Mouse (Mus musculus): ENCODE measurements at regions not wholly inside any gene's neighbourhood (a gene's known extent, or its start where the extent isn't known, plus 50 kb on each side); places are given as distances from the start of the nearest gene placed in this dataset.
"Not testable (repeated sequence)": the region's sequence is repeated elsewhere in the genome, so short reads cannot be mapped to it uniquely, and the experiment has no call there.

GRCm38 (mm10) chr8:102223097-102223496 lies 562.3 kb downstream of the Cdh11 start:
- in situ Hi-C loops (cut with MboI, MseI): no loop called here

DNA sequence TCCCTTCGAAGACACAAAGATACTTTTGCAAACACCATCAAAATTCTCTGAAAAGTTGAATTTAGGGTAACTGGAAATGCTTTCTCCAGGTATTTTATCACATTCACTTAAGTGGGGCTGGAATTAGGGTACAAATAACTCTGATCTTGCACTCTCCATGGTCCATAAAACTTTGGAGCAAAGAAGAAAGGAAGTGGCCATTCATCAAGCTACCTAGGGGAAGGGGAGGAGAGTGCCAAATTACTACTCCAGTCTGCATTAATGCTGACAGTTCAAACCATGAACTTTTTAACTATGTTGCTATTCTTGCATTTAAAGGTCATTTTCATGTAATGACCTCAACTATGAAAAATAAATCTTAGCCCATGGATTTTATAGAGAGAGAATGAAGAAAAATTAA lies 579.8 kb downstream of the Cdh11 start:
- in situ Hi-C loops (cut with MboI, MseI): no loop called here

- in situ Hi-C loops (cut with MboI, MseI): no loop called here
Observed at GRCm38 (mm10) chr8:102159541-102160197, 625.8 kb downstream of the Cdh11 start.

DNA sequence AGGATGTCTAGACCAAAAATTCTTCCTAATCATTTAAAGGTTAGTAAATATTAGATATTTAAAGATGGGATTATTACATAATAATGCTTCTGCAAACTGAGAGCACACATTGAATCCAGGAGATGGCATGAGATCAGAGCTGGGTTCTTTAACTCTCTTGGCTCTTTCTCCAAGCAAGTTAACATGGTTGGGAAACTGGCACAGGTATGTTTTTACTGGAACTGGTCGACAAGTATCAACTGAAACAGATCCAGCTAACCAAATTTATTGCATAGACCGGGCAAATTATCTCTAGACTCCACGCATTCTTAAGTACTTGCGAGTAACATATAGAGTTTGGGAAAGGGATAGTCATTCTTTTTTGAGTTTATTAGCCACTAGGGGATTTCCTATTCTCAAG lies 666.8 kb downstream of the Cdh11 start:
- in situ Hi-C loops (cut with MboI, MseI): no loop called here

DNA sequence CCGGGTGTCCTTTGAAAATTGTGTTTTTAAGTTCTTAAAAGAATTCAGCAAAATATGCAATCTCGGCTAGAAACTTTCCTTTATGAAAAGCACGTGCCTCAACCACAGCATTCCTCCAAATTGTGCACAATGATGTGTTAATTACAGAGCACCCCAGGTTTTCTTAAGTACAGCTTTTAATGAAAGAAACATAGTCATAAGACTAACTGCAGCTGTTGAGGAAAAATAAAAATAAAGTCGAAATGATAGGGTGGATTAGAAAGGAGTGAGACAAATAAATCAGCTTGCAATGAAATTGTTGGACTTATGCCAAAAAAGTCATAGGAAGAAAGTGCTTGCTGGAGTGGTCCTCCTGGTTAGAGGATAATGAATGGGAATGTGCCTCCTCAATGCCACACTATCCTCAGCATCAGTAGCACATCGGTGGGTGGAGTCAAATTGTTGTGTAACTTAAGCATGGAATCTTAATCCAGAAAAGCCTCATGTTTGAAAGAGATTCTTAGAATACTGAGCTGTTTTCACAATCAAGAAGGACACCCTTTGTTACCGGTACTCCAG lies 668.5 kb downstream of the Cdh11 start:
- in situ Hi-C loops (cut with MboI, MseI): no loop called here

DNA sequence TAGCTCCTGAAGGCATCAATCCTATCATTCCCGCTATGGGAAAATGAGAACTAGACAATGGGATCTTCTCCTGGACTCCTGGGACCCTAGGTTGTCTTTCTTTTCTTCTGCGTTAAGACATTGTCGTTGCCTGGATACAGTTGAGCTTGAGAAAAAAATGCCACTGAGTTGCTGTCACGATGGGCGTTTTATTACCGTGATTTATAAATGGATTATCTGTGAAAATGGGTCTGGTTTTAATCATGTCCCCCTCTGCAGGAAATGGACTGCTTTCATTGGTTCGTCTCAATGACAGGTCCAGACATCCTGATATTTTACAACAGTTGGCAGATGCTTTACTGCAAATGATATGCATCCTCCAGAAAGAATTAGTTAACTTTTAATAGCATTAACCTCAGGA lies 681.7 kb downstream of the Cdh11 start:
- in situ Hi-C loops (cut with MboI, MseI): no loop called here

DNA sequence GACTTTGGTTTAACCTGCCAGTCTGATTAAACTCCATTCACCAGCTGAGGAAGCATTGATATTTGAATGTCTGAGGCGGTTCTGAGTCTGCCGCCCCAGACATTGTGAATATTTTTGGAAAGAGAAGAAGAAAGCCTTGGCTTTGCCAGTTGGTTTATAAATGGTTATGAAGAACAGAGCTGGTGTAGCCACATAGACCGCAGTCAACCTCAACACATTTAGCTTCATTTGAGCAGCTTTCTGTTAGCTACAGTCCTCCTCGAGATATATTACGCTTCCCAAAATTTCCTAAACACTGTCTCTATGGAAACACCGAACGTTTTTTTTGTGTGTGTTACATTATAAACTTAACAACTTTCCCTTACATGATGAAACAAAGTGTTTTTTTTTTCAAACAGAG lies 688.7 kb downstream of the Cdh11 start:
- in situ Hi-C loops (cut with MboI, MseI): no loop called here

DNA sequence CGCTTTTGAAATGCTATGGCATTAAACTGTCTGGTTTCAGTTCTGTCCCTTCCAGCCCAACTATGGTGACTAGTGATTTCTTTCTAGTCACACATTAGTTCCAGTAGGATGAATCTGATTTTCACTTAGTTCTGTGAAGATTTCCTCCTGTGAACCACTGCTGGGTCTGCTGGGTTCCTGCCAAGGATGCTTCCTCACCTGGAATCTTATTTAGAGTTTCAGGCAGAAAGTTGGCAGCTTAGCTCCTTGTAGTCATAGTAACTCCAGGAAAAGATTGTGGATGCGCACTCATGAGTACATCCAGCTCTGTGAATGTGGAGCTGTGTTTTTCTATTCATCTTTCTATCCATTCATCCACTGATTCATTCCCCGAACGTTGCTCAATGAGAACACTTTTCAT lies 699.5 kb downstream of the Cdh11 start:
- in situ Hi-C loops (cut with MboI, MseI): no loop called here

DNA sequence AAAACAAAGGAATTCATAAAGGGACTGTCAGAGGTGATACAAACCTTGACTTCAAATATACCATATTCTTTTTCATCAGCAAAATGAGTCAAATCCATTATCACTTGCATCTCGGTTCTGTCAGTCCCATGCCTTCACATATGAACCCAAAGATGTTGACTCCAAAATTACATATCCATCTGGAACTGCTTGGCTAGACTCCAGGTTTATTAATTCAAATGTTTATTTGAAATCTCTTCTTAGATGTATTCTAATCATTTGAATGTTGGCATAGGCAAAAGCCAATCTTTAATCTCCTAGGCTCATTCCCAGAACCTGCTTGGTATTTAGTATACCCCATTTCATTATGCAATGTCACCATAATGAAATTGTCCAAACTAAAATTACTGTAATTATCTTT lies 709.8 kb downstream of the Cdh11 start:
- in situ Hi-C loops (cut with MboI, MseI): no loop called here

DNA sequence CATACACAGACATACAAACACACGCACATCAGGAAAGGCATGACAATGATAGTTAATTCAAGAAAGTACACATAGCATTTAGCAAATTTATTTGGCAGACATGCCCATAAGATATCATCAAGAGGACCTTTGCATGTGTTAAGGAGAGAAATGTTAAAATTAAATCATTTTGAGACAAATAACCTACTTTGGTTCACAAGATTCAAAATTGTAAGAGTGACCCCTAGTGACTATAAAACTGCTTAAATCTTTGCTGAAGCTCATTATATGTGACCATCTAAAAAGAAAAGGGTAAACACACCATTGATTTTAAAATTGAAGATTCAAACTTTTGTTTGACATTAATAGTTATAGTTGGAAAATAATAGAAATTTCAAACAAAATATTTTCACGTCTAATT lies 721.3 kb downstream of the Cdh11 start:
- in situ Hi-C loops (cut with MboI, MseI): loop anchor here (5.0 kb wide), 1 partner anchor 1033 kb away; no protein-coding TSS in a partner anchor

- in situ Hi-C loops (cut with MboI, MseI): no loop called here
Observed at GRCm38 (mm10) chr8:102053429-102053828, 732.0 kb downstream of the Cdh11 start.

GRCm38 (mm10) chr8:102026956-102027927 lies 758.2 kb downstream of the Cdh11 start:
- in situ Hi-C loops (cut with MboI, MseI): no loop called here

DNA sequence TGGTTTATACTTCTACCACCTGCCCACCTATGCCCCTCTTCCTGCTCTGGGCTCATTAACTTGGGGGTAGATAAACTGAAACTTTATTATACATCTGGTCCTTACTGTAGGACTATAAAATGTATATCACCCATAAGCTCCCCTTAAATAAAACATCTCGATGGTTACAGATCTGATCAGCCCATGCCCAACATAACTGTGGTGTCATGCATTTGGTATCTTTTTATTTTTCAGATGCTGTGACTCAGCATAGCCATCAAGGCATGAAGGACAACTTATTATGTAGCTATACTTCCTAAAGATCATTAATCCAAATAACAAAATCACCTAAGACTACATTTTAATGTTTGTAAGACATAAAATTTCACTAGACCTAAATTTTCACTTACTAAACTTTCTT lies 761.0 kb downstream of the Cdh11 start:
- in situ Hi-C loops (cut with MboI, MseI): no loop called here

GRCm38 (mm10) chr8:102017776-102018175 lies 767.7 kb downstream of the Cdh11 start:
- in situ Hi-C loops (cut with MboI, MseI): no loop called here

- in situ Hi-C loops (cut with MboI, MseI): no loop called here
Observed at GRCm38 (mm10) chr8:102000326-102001016, 785.0 kb downstream of the Cdh11 start.

DNA sequence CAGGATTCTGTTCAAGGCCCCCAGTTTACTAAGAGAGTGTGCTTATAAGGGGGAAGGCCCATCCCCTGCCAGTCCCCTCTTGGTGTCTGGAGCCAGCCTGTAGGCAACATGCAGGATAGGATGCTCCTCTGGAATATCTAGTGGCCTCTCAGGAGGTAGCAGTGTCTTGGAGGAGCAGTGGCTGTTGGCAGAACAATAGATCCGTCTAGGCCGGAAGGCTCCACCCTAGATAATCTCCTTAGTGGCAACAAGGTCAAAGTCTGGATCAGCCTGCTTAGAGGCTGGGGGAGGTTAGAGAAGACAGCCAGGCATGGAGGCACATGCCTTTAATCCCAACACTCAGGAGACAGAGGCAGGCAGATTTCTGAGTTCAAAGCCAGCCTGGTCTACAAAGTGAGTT lies 788.7 kb downstream of the Cdh11 start:
- in situ Hi-C loops (cut with MboI, MseI): not testable (repeated sequence)

- in situ Hi-C loops (cut with MboI, MseI): no loop called here
Observed at GRCm38 (mm10) chr8:101956832-101957231, 828.6 kb downstream of the Cdh11 start.

DNA sequence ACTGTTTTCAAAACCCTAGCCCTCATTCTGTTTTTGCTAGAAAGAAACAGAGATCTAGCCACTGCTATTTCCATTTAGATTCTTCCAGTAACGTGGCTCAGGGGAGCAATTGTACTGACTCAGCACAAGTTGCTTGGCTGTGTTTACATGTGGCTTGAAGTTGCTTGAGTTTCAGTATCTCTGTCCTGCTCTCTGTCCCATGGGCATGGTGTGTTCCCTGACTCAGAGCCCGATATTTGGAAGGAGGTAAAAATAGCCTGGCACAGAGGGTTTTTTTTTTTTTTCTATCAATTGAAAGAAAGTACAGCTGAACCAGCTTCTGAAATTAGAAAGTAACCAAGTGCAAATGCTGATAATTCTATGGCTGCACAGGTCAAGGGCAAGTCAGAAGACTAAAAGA lies 834.8 kb downstream of the Cdh11 start:
- in situ Hi-C loops (cut with MboI, MseI): no loop called here

- in situ Hi-C loops (cut with MboI, MseI): no loop called here
Observed at GRCm38 (mm10) chr8:101937859-101938258, 847.6 kb downstream of the Cdh11 start.

- in situ Hi-C loops (cut with MboI, MseI): no loop called here
Observed at GRCm38 (mm10) chr8:101913665-101914064, 871.8 kb downstream of the Cdh11 start.
